Mouse (Mus musculus) forebrain, embryonic 15.5 days (tissue): Measurements from ENCODE around the gene Stxbp1. TPM values are rescaled to one million over a fixed set of nuclear protein-coding genes. Genes with fewer than 3 reads are reported as not detected.
A peak's percentile ranks its signal among the peaks of the same experiment; 100 is the strongest.

Experiments used
- ATAC-seq: fragments of 200-750 bp; cut with Nextera tagmentation; replicated peaks from 2 replicates; pipeline ENCODE4 v1.8.0; 2017; ENCODE audit warnings: mild to moderate bottlenecking, moderate TSS enrichment, moderate library complexity
- H3K27ac ChIP-seq: fragments of 300-500 bp; sonication (generic); replicated peaks from 2 replicates; pipeline ENCODE4 v1.5.1; 2015; ENCODE audit warnings: mild to moderate bottlenecking, inconsistent platforms
- H3K27me3 ChIP-seq: fragments of 300-500 bp; sonication (generic); 2 replicates; pipeline ENCODE4 v1.6.1; 2015; ENCODE audit warnings: inconsistent platforms
- H3K36me3 ChIP-seq: fragments of 300-500 bp; sonication (generic); 2 replicates; pipeline ENCODE4 v1.6.1; 2015; ENCODE audit warnings: mild to moderate bottlenecking, inconsistent platforms
- H3K4me1 ChIP-seq: fragments of 300-500 bp; sonication (generic); 2 replicates; pipeline ENCODE4 v1.6.1; 2015; ENCODE audit warnings: inconsistent platforms
- H3K4me2 ChIP-seq: fragments of 300-500 bp; sonication (generic); replicated peaks from 2 replicates; pipeline ENCODE4 v1.6.1; 2015; ENCODE audit warnings: mild to moderate bottlenecking, inconsistent platforms
- H3K4me3 ChIP-seq: fragments of 300-500 bp; sonication (generic); 2 replicates; pipeline ENCODE4 v1.5.1; 2015; ENCODE audit warnings: mild to moderate bottlenecking, inconsistent platforms
- H3K9ac ChIP-seq: fragments of 300-500 bp; sonication (generic); replicated peaks from 2 replicates; pipeline ENCODE4 v1.6.1; 2015; ENCODE audit warnings: mild to moderate bottlenecking, inconsistent platforms
- H3K9me3 ChIP-seq: fragments of 300-500 bp; sonication (generic); 2 replicates; pipeline ENCODE4 v1.6.1; 2016; ENCODE audit warnings: inconsistent platforms
- WGBS: fragments of 180-500 bp; shearing (Covaris S2); methylation state at CpG from one replicate; pipeline ENCODE4 v1.1.7; 2015; ENCODE audit warnings: mixed read lengths; 5-methylcytosine and 5-hydroxymethylcytosine counted together
- polyA plus RNA-seq: library from polyadenylated mRNA; unstranded; fragments of >200 nt; fragmentation: Nextera tagmentation; extraction: Ambion mirVana; gene quantifications from 2 replicates; pipeline ENCODE4 v1.2.1, GENCODE M21; 2015

The Stxbp1 gene
- polyA plus RNA-seq, 1 experiment from 2014 or later, result 197 TPM

DNA sequence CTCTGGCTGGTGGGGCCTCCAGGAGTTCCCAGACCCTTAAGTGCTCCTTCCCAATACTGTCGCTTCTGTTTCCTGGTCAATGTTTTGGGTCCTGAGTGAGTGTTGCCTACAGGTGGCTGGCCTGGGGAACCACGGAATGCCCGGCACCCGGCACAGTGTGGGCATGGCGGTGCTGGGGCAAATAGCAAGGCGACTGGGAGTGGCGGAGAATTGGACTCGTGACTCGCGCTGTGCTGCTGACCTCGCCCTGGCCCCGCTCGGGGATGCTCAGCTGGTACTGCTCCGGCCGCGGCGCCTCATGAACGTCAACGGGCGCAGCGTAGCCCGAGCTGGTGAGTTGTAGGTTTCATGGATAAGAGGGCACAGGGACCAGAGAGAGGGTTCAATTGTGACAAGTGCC is 70.9 kb downstream of the Stxbp1 start:
- peaks cover 14% of the 10 kb centered on the region for H3K4me1 ChIP-seq
- 0 out of 2 replicates have a peak, but pooled peaks cover 2% of the 10 kb centered on the region for H3K27me3 ChIP-seq
- WGBS, result 23% methylated on average over 22 of the region's 22 CpGs
- no peaks in the 10 kb centered on the region for H3K36me3 ChIP-seq
- no peaks in the 10 kb centered on the region for H3K9me3 ChIP-seq
- H3K4me2 ChIP-seq, result peak overlapping the region; percentile 83
- no peak overlapping the region for H3K27ac ChIP-seq
- peak; percentile 1; the same call in 1 of the 2 replicates for ATAC-seq
- H3K9ac ChIP-seq, result 0 out of 2 replicates have a peak overlapping the region, but pooled peaks have one; percentile 13
- peak overlapping the region; percentile 79 for H3K4me3 ChIP-seq

- WGBS, result under 1% methylated on average over 46 of the region's 46 CpGs
- peak within 1 kb of the TSS; percentile 52 for H3K9ac ChIP-seq
- H3K4me1 ChIP-seq, result peaks cover 14% of the 10 kb centered on the region
These were observed 71.5 kb downstream of the Stxbp1 start, which contains the start of the genes Ttc16 and Ptrh1 for GRCm38 (mm10) chr2:32775359-32776074. Gene Ttc16, minus strand, starts transcription at chr2:32775633. Gene Ptrh1, plus strand, starts transcription at chr2:32775786.

DNA sequence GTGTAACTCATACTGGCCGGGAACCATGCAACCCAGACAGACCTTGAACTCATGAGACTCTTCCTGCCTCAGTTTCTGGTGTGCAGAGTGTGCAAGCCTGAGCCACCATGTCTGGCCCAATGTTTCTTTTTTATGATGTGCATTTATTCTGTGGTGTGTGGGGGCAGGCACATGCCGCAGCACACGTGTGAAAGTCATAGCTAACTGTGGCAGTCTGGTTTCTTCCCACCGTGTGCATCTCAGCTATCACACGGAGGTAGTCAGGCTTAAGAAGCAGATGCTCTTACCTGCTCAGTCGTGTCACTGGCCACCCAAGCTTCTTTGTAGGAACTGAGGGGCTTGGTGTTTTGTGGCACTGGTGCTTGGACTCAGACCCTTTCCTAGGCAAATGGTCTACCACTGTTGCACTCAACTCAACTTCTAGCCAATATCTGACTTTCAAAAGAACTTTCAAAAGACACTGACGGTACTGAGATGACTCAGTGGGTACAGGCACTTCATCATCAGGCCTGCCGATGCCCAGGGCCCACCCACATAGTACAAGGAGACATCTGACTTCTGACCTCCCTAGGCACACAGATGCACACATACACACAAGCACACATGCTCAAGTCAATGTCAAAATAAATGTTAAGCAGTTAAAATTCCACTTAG is 74.3 kb downstream of the Stxbp1 start:
- ATAC-seq, result no peak
- 89% methylated on average over 8 of the region's 8 CpGs for WGBS
- no peaks in the 10 kb centered on the region for H3K9me3 ChIP-seq
- no peak overlapping the region for H3K4me2 ChIP-seq
- no peak overlapping the region for H3K27ac ChIP-seq
- no peak overlapping the region for H3K9ac ChIP-seq
- H3K4me1 ChIP-seq, result peaks cover 14% of the 10 kb centered on the region
- H3K36me3 ChIP-seq, result no peaks in the 10 kb centered on the region
- H3K4me3 ChIP-seq, result no peak overlapping the region
- 0 out of 2 replicates have a peak, but pooled peaks cover 2% of the 10 kb centered on the region for H3K27me3 ChIP-seq

More at GRCm38 (mm10) chr2:32775359-32776074, 71.5 kb downstream of the Stxbp1 start, which contains the start of the genes Ttc16 and Ptrh1:
- Histone ChIP-seq H3K27me3 (0 out of 2 replicates have a peak, but pooled peaks cover 2% of the 10 kb centered on the region), H3K9me3 (no peaks in the 10 kb centered on the region), H3K4me3 (peak within 1 kb of the TSS; percentile 79), H3K27ac (peak within 1 kb of the TSS; percentile 71), H3K4me2 (peak within 1 kb of the TSS; percentile 83), H3K36me3 (no peaks in the 10 kb centered on the region)
- peak; percentile 98 for ATAC-seq

DNA sequence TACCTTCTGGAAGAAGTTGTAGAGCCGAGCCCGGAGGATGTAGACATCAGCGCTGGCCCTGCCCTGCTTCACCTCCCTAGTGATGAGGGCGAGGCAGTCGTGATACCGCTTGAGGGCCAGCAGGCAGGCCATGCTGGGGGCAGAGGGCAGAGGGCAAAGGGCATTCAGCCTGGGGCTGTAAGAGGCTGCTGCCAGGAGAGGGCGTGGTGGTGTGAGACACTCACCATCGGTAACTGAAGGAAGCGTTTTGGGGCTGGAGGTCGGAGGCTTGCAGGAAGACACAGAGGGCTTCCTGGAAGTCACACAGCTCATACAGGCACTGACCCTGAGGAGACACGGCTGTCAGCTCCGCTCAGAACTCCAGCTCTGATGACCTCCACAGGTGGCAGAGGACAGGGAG is 75.2 kb downstream of the Stxbp1 start:
- WGBS, result 30% methylated on average over 12 of the region's 12 CpGs
- no peak overlapping the region for H3K27ac ChIP-seq
- no peak overlapping the region for H3K4me3 ChIP-seq
- 0 out of 2 replicates have a peak, but pooled peaks cover 2% of the 10 kb centered on the region for H3K27me3 ChIP-seq
- H3K4me1 ChIP-seq, result peaks cover 14% of the 10 kb centered on the region
- no peaks in the 10 kb centered on the region for H3K9me3 ChIP-seq
- H3K4me2 ChIP-seq, result no peak overlapping the region
- H3K9ac ChIP-seq, result no peak overlapping the region
- no peak for ATAC-seq
- H3K36me3 ChIP-seq, result no peaks in the 10 kb centered on the region

GRCm38 (mm10) chr2:32769327-32770085 is 77.5 kb downstream of the Stxbp1 start:
- Histone ChIP-seq H3K9ac (no peak overlapping the region), H3K27ac (no peak overlapping the region), H3K4me3 (no peak overlapping the region), H3K36me3 (no peaks in the 10 kb centered on the region), H3K4me1 (no peaks in the 10 kb centered on the region), H3K9me3 (no peaks in the 10 kb centered on the region), H3K27me3 (no peaks in the 10 kb centered on the region), H3K4me2 (no peak overlapping the region)
- 65% methylated on average over 5 of the region's 5 CpGs for WGBS
- no peak for ATAC-seq

DNA sequence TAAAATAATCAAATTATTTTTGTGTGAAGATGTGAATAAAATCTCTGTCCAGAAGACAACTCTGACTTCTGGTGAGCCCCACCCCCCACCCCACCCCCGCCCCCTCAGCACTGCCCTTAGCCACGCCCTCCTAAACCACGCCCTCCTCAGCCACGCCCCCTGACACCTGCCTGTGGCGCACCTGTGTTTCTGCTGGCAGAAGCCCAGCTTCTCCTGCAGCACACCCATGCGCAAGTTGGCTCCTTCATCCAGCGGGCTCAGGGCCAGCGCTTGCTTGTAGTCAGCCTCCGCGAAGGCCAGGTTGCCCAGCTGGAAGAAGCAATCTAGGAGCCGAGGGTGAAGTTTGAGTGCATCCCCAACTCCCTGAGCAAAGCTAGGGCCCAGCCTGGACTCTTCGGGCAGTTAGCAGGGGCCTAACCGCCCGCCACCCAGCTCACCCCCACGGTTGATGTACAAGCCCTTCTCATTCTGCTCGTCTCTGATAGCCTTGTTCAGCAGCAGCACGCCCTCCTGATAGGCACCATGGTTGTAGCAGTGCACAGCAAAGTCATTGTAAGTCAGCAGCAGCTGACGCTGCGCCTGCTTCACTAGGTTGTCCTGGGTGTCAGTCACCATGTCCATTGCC is 78.3 kb downstream of the Stxbp1 start:
- 50% methylated on average over 19 of the region's 19 CpGs for WGBS
- no peaks in the 10 kb centered on the region for H3K27me3 ChIP-seq
- no peaks in the 10 kb centered on the region for H3K4me1 ChIP-seq
- H3K27ac ChIP-seq, result no peak overlapping the region
- H3K4me2 ChIP-seq, result no peak overlapping the region
- H3K9me3 ChIP-seq, result no peaks in the 10 kb centered on the region
- ATAC-seq, result no peak
- no peak overlapping the region for H3K9ac ChIP-seq
- H3K36me3 ChIP-seq, result no peaks in the 10 kb centered on the region
- H3K4me3 ChIP-seq, result no peak overlapping the region

GRCm38 (mm10) chr2:32767241-32767640 is 79.8 kb downstream of the Stxbp1 start:
- H3K9ac ChIP-seq, result no peak overlapping the region
- H3K27ac ChIP-seq, result no peak overlapping the region
- H3K9me3 ChIP-seq, result no peaks in the 10 kb centered on the region
- H3K36me3 ChIP-seq, result peaks cover 10% of the 10 kb centered on the region; the same call in 1 of the 2 replicates
- H3K4me3 ChIP-seq, result no peak overlapping the region
- no peak for ATAC-seq
- WGBS, result 89% methylated on average over 12 of the region's 12 CpGs
- H3K4me2 ChIP-seq, result no peak overlapping the region
- H3K4me1 ChIP-seq, result no peaks in the 10 kb centered on the region
- H3K27me3 ChIP-seq, result no peaks in the 10 kb centered on the region

DNA sequence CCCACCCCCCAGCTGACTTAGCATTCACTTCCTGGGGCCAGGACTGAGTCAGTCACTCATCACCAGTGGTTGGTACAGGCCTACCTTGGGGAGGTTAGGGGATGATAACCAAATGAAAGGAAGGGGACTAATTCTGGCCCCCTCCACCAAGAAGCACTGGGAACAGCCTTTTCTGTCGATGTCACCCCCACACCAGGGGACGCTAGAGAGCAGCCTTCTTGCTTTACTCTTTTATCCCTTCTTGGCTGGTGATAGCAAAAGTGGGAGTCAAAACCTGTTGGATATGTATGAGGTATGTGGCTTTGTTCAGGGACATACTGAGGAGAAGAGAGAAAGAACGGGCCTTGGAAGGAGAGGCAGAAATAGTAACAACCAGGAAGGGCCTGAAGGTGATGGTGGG is 83.7 kb downstream of the Stxbp1 start:
- peaks cover 28% of the 10 kb centered on the region for H3K36me3 ChIP-seq
- H3K4me2 ChIP-seq, result no peak overlapping the region
- no peak overlapping the region for H3K27ac ChIP-seq
- no peak overlapping the region for H3K4me3 ChIP-seq
- no peaks in the 10 kb centered on the region for H3K9me3 ChIP-seq
- ATAC-seq, result no peak
- no peak overlapping the region for H3K9ac ChIP-seq
- no peaks in the 10 kb centered on the region for H3K27me3 ChIP-seq
- 84% methylated on average over 3 of the region's 3 CpGs for WGBS
- H3K4me1 ChIP-seq, result peaks cover 11% of the 10 kb centered on the region

DNA sequence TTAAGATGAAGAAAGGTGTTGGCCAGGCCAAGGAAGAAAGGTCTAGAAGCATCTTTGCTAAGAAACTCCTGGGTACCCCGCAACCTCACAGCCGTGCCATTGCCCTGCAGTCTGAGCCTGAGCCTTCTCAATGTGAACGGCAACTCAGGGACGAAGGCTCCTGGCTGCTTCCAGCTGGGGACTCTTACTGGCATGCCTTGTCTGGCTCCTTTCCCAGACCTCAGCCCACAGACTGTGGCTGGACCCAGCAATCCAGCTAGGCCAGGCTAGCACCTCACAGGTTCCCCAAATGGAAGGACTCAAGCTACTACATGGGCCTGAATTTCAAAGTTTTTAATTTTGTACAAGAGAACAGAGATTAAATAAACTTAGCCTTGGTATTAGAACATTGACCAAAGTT is 85.2 kb downstream of the Stxbp1 start:
- no peak overlapping the region for H3K9ac ChIP-seq
- peaks cover 28% of the 10 kb centered on the region for H3K36me3 ChIP-seq
- H3K27me3 ChIP-seq, result no peaks in the 10 kb centered on the region
- no peak overlapping the region for H3K4me3 ChIP-seq
- WGBS, result 92% methylated on average over 4 of the region's 4 CpGs
- ATAC-seq, result no peak
- no peak overlapping the region for H3K27ac ChIP-seq
- no peak overlapping the region for H3K4me2 ChIP-seq
- no peaks in the 10 kb centered on the region for H3K9me3 ChIP-seq
- H3K4me1 ChIP-seq, result peaks cover 21% of the 10 kb centered on the region

DNA sequence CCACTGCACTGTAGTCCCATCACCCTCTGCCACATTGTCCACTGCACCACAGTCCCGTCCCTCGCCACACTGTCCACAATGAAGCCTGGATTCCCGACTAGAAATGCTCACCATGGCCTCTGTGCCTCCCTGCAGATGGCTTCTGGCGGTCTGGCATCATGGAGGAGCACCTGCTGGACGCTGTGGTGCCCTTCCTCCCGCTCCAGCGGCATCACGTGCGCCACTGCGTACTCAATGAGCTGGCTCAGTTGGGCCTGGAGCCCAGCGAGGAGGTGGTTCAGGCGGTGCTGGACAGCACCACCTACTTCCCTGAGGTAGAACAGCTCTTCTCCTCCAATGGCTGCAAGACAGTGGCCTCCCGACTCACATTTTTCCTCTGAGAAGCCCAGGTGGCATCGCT is 85.7 kb downstream of the Stxbp1 start:
- ATAC-seq, result no peak
- no peaks in the 10 kb centered on the region for H3K27me3 ChIP-seq
- H3K36me3 ChIP-seq, result peaks cover 28% of the 10 kb centered on the region
- no peak overlapping the region for H3K9ac ChIP-seq
- no peak overlapping the region for H3K4me2 ChIP-seq
- no peaks in the 10 kb centered on the region for H3K9me3 ChIP-seq
- WGBS, result 87% methylated on average over 14 of the region's 14 CpGs
- peaks cover 24% of the 10 kb centered on the region for H3K4me1 ChIP-seq
- H3K27ac ChIP-seq, result no peak overlapping the region
- no peak overlapping the region for H3K4me3 ChIP-seq

- no peaks in the 10 kb centered on the region for H3K27me3 ChIP-seq
- no peak overlapping the region for H3K4me3 ChIP-seq
- no peak overlapping the region for H3K9ac ChIP-seq
- no peak overlapping the region for H3K4me2 ChIP-seq
- WGBS, result 75% methylated on average over 2 of the region's 2 CpGs
- H3K4me1 ChIP-seq, result peaks cover 24% of the 10 kb centered on the region
- H3K9me3 ChIP-seq, result no peaks in the 10 kb centered on the region
- H3K36me3 ChIP-seq, result peaks cover 37% of the 10 kb centered on the region
- ATAC-seq, result no peak
- H3K27ac ChIP-seq, result 0 out of 2 replicates have a peak overlapping the region, but pooled peaks have one; percentile 13
These were observed 88.0 kb downstream of the Stxbp1 start for GRCm38 (mm10) chr2:32759001-32759400.
